Mouse (Mus musculus) heart, embryonic 15.5 days (tissue): ENCODE measurements at regions not wholly inside any gene's neighbourhood (a gene's known extent, or its start where the extent isn't known, plus 50 kb on each side); places are given as distances from the start of the nearest gene placed in this dataset.
A peak's percentile ranks its signal among the peaks of the same experiment; 100 is the strongest.

ENCODE experiments used
- ATAC-seq: fragments of 200-750 bp; cut with Nextera tagmentation; replicated peaks from 2 replicates; pipeline ENCODE4 v1.8.0; 2017; ENCODE audit warnings: low read depth, moderate TSS enrichment; ENCODE audit not compliant: insufficient number of reproducible peaks, insufficient read depth, low FRiP score
- H3K27ac ChIP-seq: fragments of 300-500 bp; sonication (generic); 2 replicates; pipeline ENCODE4 v1.5.1; 2015; ENCODE audit warnings: mild to moderate bottlenecking, inconsistent platforms
- H3K27me3 ChIP-seq: fragments of 300-500 bp; sonication (generic); 2 replicates; pipeline ENCODE4 v1.6.1; 2015; ENCODE audit warnings: inconsistent platforms
- H3K36me3 ChIP-seq: fragments of 300-500 bp; sonication (generic); 2 replicates; pipeline ENCODE4 v1.6.1; 2015; ENCODE audit warnings: mild to moderate bottlenecking, inconsistent platforms
- H3K4me1 ChIP-seq: fragments of 300-500 bp; sonication (generic); replicated peaks from 2 replicates; pipeline ENCODE4 v1.6.1; 2015; ENCODE audit warnings: inconsistent platforms
- H3K4me2 ChIP-seq: fragments of 300-500 bp; sonication (generic); 2 replicates; pipeline ENCODE4 v1.6.1; 2015; ENCODE audit warnings: inconsistent platforms, mild to moderate bottlenecking, moderate library complexity
- H3K4me3 ChIP-seq: fragments of 300-500 bp; sonication (generic); 2 replicates; pipeline ENCODE4 v1.5.1; 2015; ENCODE audit warnings: mild to moderate bottlenecking, inconsistent platforms
- H3K9ac ChIP-seq: fragments of 300-500 bp; sonication (generic); 2 replicates; pipeline ENCODE4 v1.6.1; 2015; ENCODE audit warnings: mild to moderate bottlenecking, inconsistent platforms
- H3K9me3 ChIP-seq: fragments of 300-500 bp; sonication (generic); replicated peaks from 2 replicates; pipeline ENCODE4 v1.6.1; 2016; ENCODE audit warnings: inconsistent platforms
- WGBS: fragments of 180-500 bp; shearing (Covaris S2); methylation state at CpG from one replicate; pipeline ENCODE4 v1.1.7; 2015; ENCODE audit warnings: mixed read lengths; 5-methylcytosine and 5-hydroxymethylcytosine counted together

DNA sequence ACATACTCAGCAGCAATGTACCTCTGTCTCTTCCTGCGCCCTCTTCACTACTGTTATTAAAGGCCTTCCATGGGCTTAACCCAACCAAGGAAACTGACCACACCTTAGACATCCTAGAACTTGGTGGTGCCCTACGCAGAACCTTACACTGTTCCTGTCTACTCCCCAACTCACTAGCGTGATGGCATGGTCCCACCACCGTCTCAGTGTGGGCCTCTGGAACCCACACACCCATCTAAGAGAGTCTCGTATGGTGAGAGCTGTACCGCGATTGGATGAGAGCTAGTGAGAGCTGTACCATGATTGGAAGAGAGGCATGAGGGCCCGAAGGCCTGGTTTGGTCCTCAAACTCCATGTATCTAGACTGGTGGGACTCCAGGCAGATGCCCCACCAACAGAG, 317.2 kb upstream of the Spred2 start:
- WGBS, result 91% methylated on average over 8 of the region's 8 CpGs
- Histone ChIP-seq H3K4me2 (no peak overlapping the region), H3K4me3 (no peak overlapping the region), H3K27ac (no peak overlapping the region), H3K9me3 (no peaks in the 10 kb centered on the region), H3K4me1 (no peaks in the 10 kb centered on the region), H3K27me3 (no peaks in the 10 kb centered on the region), H3K9ac (no peak overlapping the region), H3K36me3 (no peaks in the 10 kb centered on the region)
- no peak for ATAC-seq

DNA sequence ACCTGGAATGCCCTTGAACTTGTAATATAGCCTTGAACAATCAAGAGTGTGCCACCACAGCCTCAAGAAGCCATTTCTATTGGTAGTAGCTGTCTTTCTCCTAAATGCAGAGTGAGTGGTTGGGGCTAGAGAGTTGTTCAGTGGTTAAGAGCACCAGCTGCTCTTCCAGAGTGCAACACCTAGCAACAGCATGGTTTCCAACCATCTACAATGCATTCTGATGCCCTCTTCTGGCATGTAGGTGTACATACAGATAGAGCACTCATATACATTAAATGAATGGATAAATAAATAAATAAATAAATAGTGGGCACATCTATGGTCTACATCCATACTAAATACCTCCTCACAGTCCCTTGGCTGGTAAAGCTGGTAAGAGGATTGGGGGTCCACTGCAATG, 316.2 kb upstream of the Spred2 start:
- ATAC-seq, result no peak
- Histone ChIP-seq H3K4me3 (no peak overlapping the region), H3K27ac (no peak overlapping the region), H3K9me3 (no peaks in the 10 kb centered on the region), H3K27me3 (no peaks in the 10 kb centered on the region), H3K9ac (no peak overlapping the region), H3K36me3 (no peaks in the 10 kb centered on the region), H3K4me1 (no peaks in the 10 kb centered on the region), H3K4me2 (no peak overlapping the region)

DNA sequence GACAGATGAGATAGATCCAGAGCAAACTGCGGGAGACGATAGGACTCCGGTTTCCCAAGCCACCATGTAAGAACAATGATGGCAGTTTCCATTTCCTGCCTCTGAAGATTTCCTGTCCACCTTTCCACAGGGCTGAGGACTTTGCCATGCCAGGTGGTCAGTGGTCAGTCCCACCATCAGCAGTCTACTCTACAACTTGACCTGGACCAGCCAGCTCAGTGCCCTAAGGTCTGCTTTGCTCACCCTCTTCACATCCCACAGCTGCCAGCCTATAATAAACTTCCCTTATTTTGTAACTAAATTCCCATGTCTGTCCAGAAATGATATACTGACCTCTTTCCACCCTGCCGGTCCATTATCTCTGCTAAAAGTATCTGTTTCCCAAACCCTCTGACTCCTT, 315.7 kb upstream of the Spred2 start:
- H3K4me3 ChIP-seq, result no peak overlapping the region
- no peaks in the 10 kb centered on the region for H3K9me3 ChIP-seq
- no peak overlapping the region for H3K9ac ChIP-seq
- H3K4me1 ChIP-seq, result no peaks in the 10 kb centered on the region
- H3K27me3 ChIP-seq, result no peaks in the 10 kb centered on the region
- ATAC-seq, result no peak
- WGBS, result 78% methylated on average over 4 of the region's 4 CpGs
- H3K36me3 ChIP-seq, result no peaks in the 10 kb centered on the region
- H3K27ac ChIP-seq, result no peak overlapping the region
- no peak overlapping the region for H3K4me2 ChIP-seq

DNA sequence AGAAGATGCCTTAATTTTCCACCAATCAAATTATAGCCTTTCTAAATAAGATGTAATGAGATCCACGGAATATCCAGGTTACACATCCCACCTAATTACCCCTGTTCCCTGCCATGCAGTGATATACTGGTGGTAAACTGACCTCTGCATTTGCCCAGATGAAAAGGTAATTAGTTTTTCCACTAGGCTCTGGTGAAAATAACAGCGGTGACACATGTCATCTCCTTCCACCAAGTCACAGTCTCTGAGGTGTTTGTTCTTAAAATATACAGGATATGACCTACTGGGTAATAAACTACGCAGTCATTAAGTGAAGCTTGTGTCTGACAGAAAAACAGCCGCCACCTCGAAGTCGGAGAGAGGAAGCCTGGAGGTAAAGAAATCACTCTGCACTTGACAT, 313.6 kb upstream of the Spred2 start:
- H3K4me1 ChIP-seq, result no peaks in the 10 kb centered on the region
- ATAC-seq, result no peak
- no peak overlapping the region for H3K4me2 ChIP-seq
- H3K4me3 ChIP-seq, result no peak overlapping the region
- H3K27ac ChIP-seq, result no peak overlapping the region
- no peaks in the 10 kb centered on the region for H3K27me3 ChIP-seq
- H3K9ac ChIP-seq, result no peak overlapping the region
- WGBS, result 64% methylated on average over 6 of the region's 6 CpGs
- H3K36me3 ChIP-seq, result no peaks in the 10 kb centered on the region
- H3K9me3 ChIP-seq, result no peaks in the 10 kb centered on the region

DNA sequence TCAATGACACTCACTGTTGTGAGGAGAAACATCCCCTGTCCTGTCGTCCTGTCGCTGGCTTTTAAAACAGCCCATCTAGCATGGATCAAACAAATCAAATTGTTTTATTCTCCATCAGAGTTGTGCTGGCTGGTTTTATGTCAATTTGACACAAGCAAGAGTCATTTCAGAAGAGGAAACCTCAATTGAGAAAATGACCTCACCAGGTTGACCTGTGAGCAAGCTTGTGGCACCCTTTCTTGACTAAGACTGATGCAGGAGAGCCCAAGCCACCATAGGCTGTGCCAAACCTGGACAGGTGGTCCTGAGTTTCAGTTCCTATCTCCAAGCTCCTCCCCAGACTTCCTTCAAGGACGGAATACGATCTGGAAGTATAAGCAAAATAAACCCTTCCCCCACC, 313.0 kb upstream of the Spred2 start:
- H3K27ac ChIP-seq, result no peak overlapping the region
- H3K9me3 ChIP-seq, result no peaks in the 10 kb centered on the region
- no peak for ATAC-seq
- H3K4me1 ChIP-seq, result peaks cover 2% of the 10 kb centered on the region
- no peaks in the 10 kb centered on the region for H3K36me3 ChIP-seq
- WGBS, result 80% methylated on average over 4 of the region's 4 CpGs
- H3K4me3 ChIP-seq, result no peak overlapping the region
- no peak overlapping the region for H3K4me2 ChIP-seq
- H3K27me3 ChIP-seq, result no peaks in the 10 kb centered on the region
- no peak overlapping the region for H3K9ac ChIP-seq

DNA sequence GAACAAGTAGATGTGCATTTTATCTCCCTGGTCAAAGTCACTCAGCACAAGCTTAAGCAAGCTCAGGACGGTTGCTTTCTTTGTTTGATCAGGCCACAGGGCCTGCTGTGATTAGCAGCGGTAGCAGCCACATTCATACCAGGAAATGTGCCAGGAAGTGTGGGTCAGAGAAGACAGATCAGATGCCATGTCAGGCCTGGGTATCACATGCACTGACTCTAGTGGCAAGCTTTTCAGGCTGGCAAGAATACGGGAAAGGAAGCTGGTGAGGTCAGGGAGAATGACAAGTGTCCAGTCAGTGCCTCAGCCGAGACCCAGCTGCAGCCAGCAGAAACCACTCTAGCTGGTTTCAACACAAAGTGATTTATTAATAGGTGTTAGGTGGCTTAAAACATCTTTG, 307.7 kb upstream of the Spred2 start:
- 26% methylated on average over 4 of the region's 4 CpGs for WGBS
- H3K27ac ChIP-seq, result peak overlapping the region; percentile 51
- ATAC-seq, result peak; percentile 53

DNA sequence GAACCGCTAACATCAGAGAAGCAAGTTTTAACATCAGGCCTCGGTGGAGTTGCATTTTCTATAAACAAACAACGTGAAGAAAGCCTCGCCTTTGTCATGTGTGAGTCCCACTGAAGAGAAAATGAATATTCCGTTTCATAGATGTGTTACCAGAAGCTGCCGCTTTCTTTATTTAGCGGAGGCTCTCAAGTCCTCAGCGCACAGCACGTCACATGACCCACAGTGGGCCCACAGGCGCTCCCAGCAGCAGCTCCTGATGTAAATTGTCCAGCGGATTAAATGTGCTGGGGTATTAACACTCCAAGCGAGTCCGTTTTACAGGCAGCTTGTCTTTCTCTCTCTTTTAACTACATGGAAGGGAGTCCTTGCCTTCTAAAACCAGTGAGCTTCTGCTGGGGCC, 304.7 kb upstream of the Spred2 start:
- Histone ChIP-seq H3K27ac (peak overlapping the region; percentile 37), H3K36me3 (no peaks in the 10 kb centered on the region), H3K4me1 (peaks cover 18% of the 10 kb centered on the region), H3K9ac (no peak overlapping the region), H3K4me3 (no peak overlapping the region), H3K9me3 (peaks cover 4% of the 10 kb centered on the region; the same call in 1 of the 2 replicates), H3K4me2 (no peak overlapping the region), H3K27me3 (no peaks in the 10 kb centered on the region)
- 78% methylated on average over 13 of the region's 13 CpGs for WGBS
- no peak for ATAC-seq

More for the DNA sequence above, 307.7 kb upstream of the Spred2 start:
- H3K9ac ChIP-seq, result no peak overlapping the region
- H3K4me1 ChIP-seq, result peaks cover 18% of the 10 kb centered on the region
- no peak overlapping the region for H3K4me2 ChIP-seq
- H3K36me3 ChIP-seq, result no peaks in the 10 kb centered on the region
- no peaks in the 10 kb centered on the region for H3K27me3 ChIP-seq
- no peak overlapping the region for H3K4me3 ChIP-seq
- H3K9me3 ChIP-seq, result no peaks in the 10 kb centered on the region

DNA sequence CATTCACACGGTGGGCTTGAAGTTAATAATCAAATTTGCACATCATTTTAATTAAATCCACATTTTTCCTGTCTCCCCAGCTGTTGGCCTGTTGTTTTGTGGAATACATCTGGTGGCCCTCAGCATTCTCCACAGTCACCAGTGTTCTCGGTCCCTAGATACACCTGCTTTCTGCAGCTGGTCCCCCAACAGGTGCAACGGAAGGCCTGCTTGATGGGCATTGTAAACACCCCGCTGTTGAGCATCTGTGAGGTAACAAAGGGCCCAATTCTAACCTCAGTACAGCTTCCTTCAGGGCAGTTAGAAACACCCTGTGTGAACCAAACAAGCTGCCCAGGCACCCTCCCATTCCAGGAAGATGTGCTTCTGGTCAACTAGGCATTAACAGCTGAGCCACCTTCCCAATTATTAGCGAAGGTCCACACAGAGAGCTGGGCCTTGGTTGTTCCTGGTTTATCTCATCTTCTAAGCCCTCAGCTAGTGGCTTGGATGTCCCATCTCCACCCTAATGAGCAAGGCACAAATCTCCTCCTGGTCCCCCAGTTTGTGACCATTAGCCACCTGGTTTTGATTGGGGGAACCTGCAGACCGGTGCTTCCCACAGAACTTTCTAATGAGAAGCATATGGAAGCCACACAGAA, 293.0 kb upstream of the Spred2 start:
- Histone ChIP-seq H3K9me3 (no peaks in the 10 kb centered on the region), H3K4me1 (0 out of 2 replicates have a peak, but pooled peaks cover 2% of the 10 kb centered on the region), H3K9ac (no peak overlapping the region), H3K27ac (no peak overlapping the region), H3K36me3 (no peaks in the 10 kb centered on the region), H3K4me2 (no peak overlapping the region), H3K4me3 (no peak overlapping the region), H3K27me3 (no peaks in the 10 kb centered on the region)
- no peak for ATAC-seq
- WGBS, result 87% methylated on average over 6 of the region's 6 CpGs

DNA sequence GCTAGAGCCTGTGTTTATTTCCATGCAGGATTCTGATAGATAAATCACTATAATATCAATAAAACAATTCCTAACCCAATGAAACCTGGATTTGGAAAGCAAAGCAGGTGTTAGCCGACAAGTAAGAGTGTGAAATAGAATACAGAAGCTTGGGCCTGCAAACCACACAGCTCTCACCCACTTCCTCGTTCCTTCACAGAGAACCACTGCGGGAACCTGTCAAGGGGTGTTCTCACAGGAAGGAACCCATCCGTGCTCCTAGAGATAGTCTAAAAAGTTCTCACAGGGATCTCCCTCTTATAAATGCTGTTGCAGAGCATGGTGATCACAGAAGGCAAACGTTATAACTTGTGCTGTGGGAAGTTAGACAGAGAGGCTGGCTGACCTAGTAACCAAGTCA, 291.7 kb upstream of the Spred2 start:
- WGBS, result 61% methylated on average over 5 of the region's 5 CpGs
- no peak overlapping the region for H3K4me3 ChIP-seq
- no peak for ATAC-seq
- H3K4me2 ChIP-seq, result no peak overlapping the region
- H3K36me3 ChIP-seq, result no peaks in the 10 kb centered on the region
- H3K9ac ChIP-seq, result no peak overlapping the region
- H3K27me3 ChIP-seq, result no peaks in the 10 kb centered on the region
- no peaks in the 10 kb centered on the region for H3K4me1 ChIP-seq
- H3K9me3 ChIP-seq, result no peaks in the 10 kb centered on the region
- H3K27ac ChIP-seq, result no peak overlapping the region

DNA sequence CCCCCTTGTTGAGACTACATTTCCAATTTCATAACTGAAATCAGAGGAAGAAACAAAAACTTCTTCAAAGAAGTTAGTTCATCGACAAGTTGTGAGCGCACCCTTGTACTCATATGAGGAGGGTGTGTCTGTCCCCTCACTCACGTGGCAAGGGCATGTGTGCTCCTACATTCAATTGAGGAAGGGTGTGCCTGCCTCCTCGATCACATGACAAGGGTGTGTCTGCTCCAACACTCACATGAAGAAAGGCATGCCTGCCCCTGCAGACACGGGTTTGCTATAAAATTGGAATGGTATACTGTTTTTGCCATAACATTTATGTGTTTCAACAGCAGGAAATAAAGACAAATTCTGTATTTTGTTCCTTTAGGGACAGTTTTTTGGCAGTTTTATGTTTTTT, 290.6 kb upstream of the Spred2 start:
- 79% methylated on average over 5 of the region's 5 CpGs for WGBS
- Histone ChIP-seq H3K4me1 (no peaks in the 10 kb centered on the region), H3K4me2 (no peak overlapping the region), H3K27ac (no peak overlapping the region), H3K9ac (no peak overlapping the region), H3K9me3 (no peaks in the 10 kb centered on the region), H3K36me3 (no peaks in the 10 kb centered on the region), H3K4me3 (no peak overlapping the region), H3K27me3 (no peaks in the 10 kb centered on the region)
- no peak for ATAC-seq

DNA sequence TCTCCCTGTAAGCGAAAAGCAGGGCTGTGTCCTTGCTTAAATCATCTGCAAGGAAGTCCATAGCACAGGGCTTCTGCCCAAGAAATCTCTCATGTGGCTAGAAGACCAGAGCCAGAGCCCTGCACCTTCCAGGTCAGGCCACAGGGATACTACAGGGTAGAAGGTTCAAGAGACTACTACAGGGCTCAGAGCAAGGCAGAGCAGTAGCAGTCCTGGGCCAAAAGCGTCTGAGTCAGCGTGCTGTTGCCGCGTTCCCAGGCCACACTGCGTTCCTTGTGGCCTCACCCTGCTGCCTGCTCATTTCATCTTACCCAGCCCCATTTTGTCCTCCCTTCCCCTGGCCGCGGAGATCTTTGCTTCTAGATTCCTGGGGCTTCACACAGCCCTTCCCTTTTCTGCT, 283.0 kb upstream of the Spred2 start:
- no peak overlapping the region for H3K4me2 ChIP-seq
- ATAC-seq, result no peak
- 61% methylated on average over 8 of the region's 8 CpGs for WGBS
- no peak overlapping the region for H3K9ac ChIP-seq
- H3K27me3 ChIP-seq, result no peaks in the 10 kb centered on the region
- H3K36me3 ChIP-seq, result no peaks in the 10 kb centered on the region
- no peaks in the 10 kb centered on the region for H3K9me3 ChIP-seq
- no peak overlapping the region for H3K4me3 ChIP-seq
- no peak overlapping the region for H3K27ac ChIP-seq
- peaks cover 8% of the 10 kb centered on the region for H3K4me1 ChIP-seq

DNA sequence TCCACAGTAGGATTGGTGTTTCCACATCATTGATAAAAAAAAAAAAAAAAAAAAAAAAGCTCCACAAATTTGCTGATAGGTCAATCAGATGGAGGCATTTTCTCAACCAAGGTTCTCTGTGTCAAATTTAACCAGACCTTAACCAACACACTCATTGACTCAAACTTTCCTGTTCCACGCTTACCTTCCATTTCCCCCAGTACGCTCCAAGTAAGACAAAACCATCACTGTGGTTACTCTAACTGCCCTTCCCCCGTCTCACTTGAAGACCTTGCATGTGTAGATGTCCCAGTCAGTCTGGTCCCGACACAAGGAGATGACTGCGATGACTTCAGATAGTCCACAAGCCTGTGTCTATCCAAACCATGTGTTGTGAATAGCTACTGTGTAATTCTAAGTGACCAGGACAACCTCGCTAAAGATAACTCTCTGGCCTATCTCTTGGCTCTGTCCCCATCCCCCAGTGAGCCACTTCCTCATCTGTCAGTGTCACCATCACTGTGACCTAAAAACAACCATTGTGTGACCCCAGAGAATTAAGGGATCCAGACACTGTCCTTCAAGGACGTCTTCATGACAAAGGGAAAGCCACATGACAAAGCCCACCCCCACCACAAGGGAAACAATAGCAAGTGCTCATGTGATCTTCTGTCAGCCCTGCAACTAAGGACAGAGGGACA, 279.9 kb upstream of the Spred2 start:
- Histone ChIP-seq H3K4me1 (peaks cover 14% of the 10 kb centered on the region), H3K4me2 (no peak overlapping the region), H3K9me3 (no peaks in the 10 kb centered on the region), H3K36me3 (no peaks in the 10 kb centered on the region), H3K9ac (no peak overlapping the region), H3K27me3 (no peaks in the 10 kb centered on the region), H3K27ac (no peak overlapping the region), H3K4me3 (no peak overlapping the region)
- 52% methylated on average over 7 of the region's 7 CpGs for WGBS
- no peak for ATAC-seq
